18 mouse cellular contexts compared by ENCODE assay signal in genomic region chr8:30686539-30686938, GRCm38 (mm10).
A peak's percentile ranks its signal among the peaks of the same experiment; 100 is the strongest.
DNase-seq lines count a peak whose midpoint lies in the region; TF ChIP-seq lines count a peak whose summit lies in the region.
"Had no signal": no experiment of that assay in that cellular context is flagged by ENCODE, and none has a peak within 500 bp of the region (broad histone marks: within the 10 kb centered on the region; RNA-seq: fewer than 3 reads in every experiment).

No protein-coding gene starts in this region.

- H3K4me1 ChIP-seq in CH12.LX (ENCODE audit: control insufficient read depth in 1 of 2, insufficient read depth in 2 of 2) (no peaks in the 10 kb centered on the region), ES-E14 (ENCODE audit: control insufficient read depth in 2 of 2, insufficient read depth in 2 of 2, low read length in 2 of 2, poor library complexity in 1 of 2) (no peaks in the 10 kb centered on the region)

- no peaks in the 10 kb centered on the region for H3K27me3 ChIP-seq in CH12.LX (replicated peaks)
- H3K27me3 ChIP-seq: Patski had no signal

- H3K27ac ChIP-seq in CH12.LX (ENCODE audit: insufficient read depth, low read depth) (no peak overlapping the region), ES-E14 (ENCODE audit: insufficient read depth, low read depth, low read length, poor library complexity, severe bottlenecking) (no peak overlapping the region)

- H3K9ac ChIP-seq in CH12.LX (ENCODE audit: insufficient read depth, low read depth) (no peak overlapping the region), ES-E14 (ENCODE audit: insufficient read depth, low read depth, low read length, poor library complexity, severe bottlenecking) (no peak overlapping the region)

- H3K9me3 ChIP-seq in CH12.LX (replicated peaks; ENCODE audit: low read length) (no peaks in the 10 kb centered on the region), ES-E14 (ENCODE audit: control insufficient read depth, insufficient read depth, low read depth, low read length) (no peaks in the 10 kb centered on the region)

- TF ChIP-seq EP300 in CH12.LX (IDR thresholded peaks at IDR 0.05; ENCODE audit: low read length), result no peak

- no peaks in the 10 kb centered on the region for H3K79me2 ChIP-seq in CH12.LX (replicated peaks; ENCODE audit: control insufficient read depth, extremely low read depth, insufficient read depth, poor library complexity, severe bottlenecking)

- dilution Hi-C loops in CH12.LX (cut with MboI; ENCODE audit: extremely low pct_ligation_motif_present, extremely low pct_unique_long_range_greater_than_20kb, low sequenced_read_pairs), result no loop called here

- TF ChIP-seq POLR2A in CH12.LX (IDR thresholded peaks at IDR 0.05; ENCODE audit: low read depth, low read length), result no peak

- no peak for DNase-seq in CH12.LX (ENCODE audit: extremely low read depth)
- DNase-seq in ES-E14 (ENCODE audit: low read depth, low spot score), result no peak
- no peak for DNase-seq in testis, postnatal 14 days (ENCODE audit: low spot score)
- no peak for DNase-seq in thymus, postnatal 25 days
- DNase-seq: adrenal gland, adult 2 months; adrenal gland, adult 8-10 months; adrenal gland, postnatal 10 days; adrenal gland, postnatal 14 days; adrenal gland, postnatal 25 days; adrenal gland, postnatal 36 days; B cell, adult 2 months; cerebellum, adult 11 months; cerebellum, adult 11-12 months; cerebellum, adult 18-20 months; cerebellum, adult 2 months; cerebellum, adult 8-10 months had no signal

- TF ChIP-seq RAD21 in CH12.LX (IDR thresholded peaks at IDR 0.05; ENCODE audit: low read depth, low read length), result no peak

- in situ Hi-C loops in CH12.LX (cut with MboI; ENCODE audit: low pct_ligation_motif_present, low pct_unique_long_range_greater_than_20kb, low sequenced_read_pairs) (no loop called here), ES-E14 (cut with MboI; ENCODE audit: low sequenced_read_pairs in 2 of 2, unreplicated experiment in 2 of 2) (no loop called here)

- no peak overlapping the region for H3K4me2 ChIP-seq in CH12.LX (ENCODE audit: insufficient read depth, low read depth, poor library complexity, severe bottlenecking)

- no peak for TF ChIP-seq CTCF in CH12.LX (conservative IDR thresholded peaks at IDR 0.05 in 1 of 2, IDR thresholded peaks at IDR 0.05 in 1 of 2; ENCODE audit: low read depth in 2 of 2, low read length in 2 of 2)

- H3K36me3 ChIP-seq in CH12.LX (replicated peaks in 1 of 2; ENCODE audit: control insufficient read depth in 1 of 2, insufficient read depth in 1 of 2, low read length in 1 of 2) (no peaks in the 10 kb centered on the region), ES-E14 (ENCODE audit: control insufficient read depth, insufficient read depth, low read length, poor library complexity, severe bottlenecking) (no peaks in the 10 kb centered on the region)
- H3K36me3 ChIP-seq: G1E had no signal

- no peak overlapping the region for H3K4me3 ChIP-seq in CH12.LX (replicated peaks in 1 of 3; ENCODE audit: low read depth in 2 of 3, low read length in 2 of 3, poor library complexity in 1 of 3)
- H3K4me3 ChIP-seq in ES-E14 (ENCODE audit: insufficient read depth in 1 of 2, low read depth in 1 of 2, low read length in 2 of 2, poor library complexity in 1 of 2, severe bottlenecking in 1 of 2), result no peak overlapping the region

TF ChIP-seq in CH12.LX, 34 proteins besides CTCF, POLR2A, EP300 and RAD21:
- peak; percentile 62; the same call in 1 of the 2 replicates for TF ChIP-seq MAFK (IDR thresholded peaks at IDR 0.05; ENCODE audit: insufficient replicate concordance, low read length)
- no peak for TF ChIP-seq HCFC1 (IDR thresholded peaks at IDR 0.05; ENCODE audit: low read depth, low read length)
- no peak for TF ChIP-seq MYC (IDR thresholded peaks at IDR 0.05; ENCODE audit: low read depth, low read length)
- TF ChIP-seq POLR2AphosphoS2 (IDR thresholded peaks at IDR 0.05; ENCODE audit: low read depth, low read length), result no peak
- TF ChIP-seq JUND (conservative IDR thresholded peaks at IDR 0.05; ENCODE audit: low read depth, low read length), result no peak
- no peak for TF ChIP-seq MAZ (IDR thresholded peaks at IDR 0.05; ENCODE audit: low read depth, low read length)

TF ChIP-seq in ES-E14, 5 proteins besides CTCF, POLR2A, EP300 and RAD21:
- TF ChIP-seq MAFK (IDR thresholded peaks at IDR 0.05; ENCODE audit: insufficient read depth, low read depth, low read length) (peak; percentile 65; the same call in 1 of the 2 replicates), HCFC1 (IDR thresholded peaks at IDR 0.05; ENCODE audit: borderline replicate concordance, insufficient read depth, low read length) (no peak)
